Mouse (Mus musculus) G1E (cell line): ENCODE measurements at regions not wholly inside any gene's neighbourhood (a gene's known extent, or its start where the extent isn't known, plus 50 kb on each side); places are given as distances from the start of the nearest gene placed in this dataset.

Source experiments
- ATAC-seq: 2 replicates; pipeline ENCODE4 v1.8.0; 2016; ENCODE audit warnings: mild to moderate bottlenecking; ENCODE audit not compliant: insufficient number of reproducible peaks, poor library complexity, low FRiP score, severe bottlenecking; ENCODE audit errors: extremely low read depth
- DNase-seq: peaks from one replicate; pipeline ENCODE4 v3.0.0; 2012; ENCODE audit warnings: low spot score
- H3K27me3 ChIP-seq: 2 replicates; pipeline ENCODE4 v1.6.1; 2012; ENCODE audit warnings: mild to moderate bottlenecking, low read length, inconsistent platforms; ENCODE audit not compliant: insufficient read depth
- H3K36me3 ChIP-seq: replicated peaks from 2 replicates; pipeline ENCODE3; 2012; ENCODE audit warnings: mild to moderate bottlenecking, inconsistent platforms
- H3K4me1 ChIP-seq: 2 replicates; pipeline ENCODE4 v1.6.1; 2012; ENCODE audit warnings: low read depth, low read length, inconsistent platforms, mixed read lengths; ENCODE audit not compliant: insufficient read depth
- H3K4me3 ChIP-seq: 2 replicates; pipeline ENCODE4 v1.5.1; 2012; ENCODE audit warnings: low read depth, mild to moderate bottlenecking, inconsistent platforms, low read length, moderate library complexity, mixed read lengths
- H3K9me3 ChIP-seq: replicated peaks from 2 replicates; pipeline ENCODE4 v1.6.1; 2012; ENCODE audit warnings: inconsistent platforms
- CTCF ChIP-seq: IDR thresholded peaks from 2 replicates; pipeline ENCODE4 v1.5.1; 2012; ENCODE audit warnings: low read depth, low read length, inconsistent platforms, mixed read lengths
- GATA1 ChIP-seq: IDR thresholded peaks from 2 replicates; pipeline ENCODE4 v1.6.1; 2012; ENCODE audit warnings: borderline replicate concordance, low read length, inconsistent platforms, mixed read lengths
- GATA2 ChIP-seq: IDR thresholded peaks from 2 replicates; pipeline ENCODE4 v1.6.1; 2012; ENCODE audit warnings: low read depth, low read length, inconsistent platforms, borderline replicate concordance
- POLR2AphosphoS5 ChIP-seq: IDR thresholded peaks from 2 replicates; pipeline ENCODE4 v1.6.1; 2012; ENCODE audit warnings: low read depth, low read length, inconsistent platforms; ENCODE audit not compliant: insufficient replicate concordance
- TAL1 ChIP-seq: conservative IDR thresholded peaks from 2 replicates; pipeline ENCODE4 v1.6.1; 2012; ENCODE audit warnings: low read depth, low read length, inconsistent platforms, mixed read lengths

DNA sequence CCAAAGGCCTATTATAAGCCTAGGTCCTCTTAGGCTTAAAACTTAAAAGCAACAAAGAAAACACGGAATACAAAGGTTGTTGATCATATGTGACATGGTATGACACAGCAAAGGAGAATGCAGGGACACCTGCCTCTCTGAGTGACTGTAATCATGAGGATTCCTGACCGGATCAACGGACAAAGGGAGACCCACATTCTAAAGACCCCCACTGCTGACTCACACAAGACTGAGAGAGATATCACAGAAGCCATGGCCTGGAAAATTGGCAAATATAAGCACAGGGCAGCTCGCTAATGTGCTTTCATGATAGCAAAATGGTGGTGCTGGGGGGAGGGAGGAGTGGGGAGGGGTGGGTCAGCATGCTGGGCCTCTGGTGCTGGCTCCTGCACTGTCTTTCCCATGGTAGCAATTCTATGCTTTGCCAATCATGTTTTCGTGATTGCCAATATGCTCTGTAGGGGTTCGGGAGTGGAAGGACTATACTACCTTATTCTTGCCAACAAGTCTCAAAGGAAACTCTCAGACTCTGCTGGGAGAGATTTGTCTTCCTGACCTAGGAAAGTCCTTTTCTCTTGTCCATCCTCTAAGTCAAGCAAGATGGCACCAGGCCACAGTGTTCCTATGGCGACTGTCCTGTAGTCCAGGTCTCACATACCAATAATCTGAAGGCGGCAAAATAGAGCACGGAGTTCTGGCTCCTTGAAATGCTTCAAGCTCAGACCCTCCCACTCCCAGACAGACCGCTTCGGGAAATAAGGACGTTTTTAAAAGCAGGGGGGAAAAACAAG is 110.5 kb upstream of the Nav3 start:
- no peaks in the 10 kb centered on the region for H3K27me3 ChIP-seq
- DNase-seq (no peak), ATAC-seq (no peak)
- H3K4me3 ChIP-seq = no peak overlapping the region
- no peaks in the 10 kb centered on the region for H3K36me3 ChIP-seq
- TF ChIP-seq POLR2AphosphoS5 (no peak), CTCF (no peak), TAL1 (no peak), GATA2 (no peak), GATA1 (no peak)
- no peaks in the 10 kb centered on the region for H3K4me1 ChIP-seq
- H3K9me3 ChIP-seq = peaks cover 22% of the 10 kb centered on the region

DNA sequence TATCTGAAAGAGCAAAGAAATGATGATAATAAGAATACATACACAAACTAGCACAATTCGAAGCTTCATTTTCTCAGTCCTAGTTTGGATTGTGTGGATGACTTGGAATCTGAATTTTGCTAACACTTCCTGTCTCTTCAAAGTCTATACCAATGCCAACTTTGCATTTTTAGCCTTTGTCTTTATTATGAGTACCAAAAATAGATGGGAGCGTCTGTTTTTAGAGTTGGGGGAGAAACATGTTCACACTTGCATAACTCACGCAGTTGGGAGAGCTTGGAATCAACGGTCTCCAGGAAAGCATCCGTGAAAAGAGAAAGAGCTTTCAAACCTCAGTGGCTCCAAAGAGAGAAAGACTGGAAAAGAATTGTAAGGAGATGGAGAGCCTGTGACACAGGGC is 114.5 kb upstream of the Nav3 start:
- peaks cover 19% of the 10 kb centered on the region for H3K9me3 ChIP-seq
- DNase-seq (no peak), ATAC-seq (no peak)
- H3K4me1 ChIP-seq = no peaks in the 10 kb centered on the region
- no peak for TF ChIP-seq TAL1
- no peak for TF ChIP-seq GATA2
- no peak for TF ChIP-seq GATA1
- no peak for TF ChIP-seq POLR2AphosphoS5
- TF ChIP-seq CTCF = no peak
- no peaks in the 10 kb centered on the region for H3K36me3 ChIP-seq
- H3K4me3 ChIP-seq = no peak overlapping the region
- H3K27me3 ChIP-seq = no peaks in the 10 kb centered on the region

DNA sequence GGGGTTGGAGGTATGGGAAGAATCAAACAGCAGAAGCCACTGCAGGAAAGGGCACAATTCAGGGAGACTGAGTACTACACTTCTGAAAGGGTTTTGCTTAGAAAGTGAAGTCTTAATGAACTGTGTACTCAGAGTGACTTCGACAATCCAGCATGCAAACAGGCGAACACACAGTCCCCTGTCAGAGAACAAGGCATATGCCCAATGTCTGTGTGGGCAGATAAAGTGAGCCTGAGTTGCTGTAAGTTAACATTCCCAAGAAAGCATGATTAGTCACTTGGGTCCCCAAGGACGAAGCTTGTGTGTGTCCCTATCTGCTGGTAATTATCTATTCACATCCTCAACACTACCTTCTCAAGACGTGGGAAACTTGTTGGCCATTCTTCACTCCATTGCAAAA is 115.2 kb upstream of the Nav3 start:
- Histone ChIP-seq H3K9me3 (peaks cover 19% of the 10 kb centered on the region), H3K27me3 (no peaks in the 10 kb centered on the region), H3K4me1 (no peaks in the 10 kb centered on the region), H3K36me3 (no peaks in the 10 kb centered on the region), H3K4me3 (no peak overlapping the region)
- ATAC-seq (no peak), DNase-seq (no peak)
- TF ChIP-seq CTCF = no peak
- no peak for TF ChIP-seq TAL1
- TF ChIP-seq GATA1 = no peak
- no peak for TF ChIP-seq GATA2
- no peak for TF ChIP-seq POLR2AphosphoS5

DNA sequence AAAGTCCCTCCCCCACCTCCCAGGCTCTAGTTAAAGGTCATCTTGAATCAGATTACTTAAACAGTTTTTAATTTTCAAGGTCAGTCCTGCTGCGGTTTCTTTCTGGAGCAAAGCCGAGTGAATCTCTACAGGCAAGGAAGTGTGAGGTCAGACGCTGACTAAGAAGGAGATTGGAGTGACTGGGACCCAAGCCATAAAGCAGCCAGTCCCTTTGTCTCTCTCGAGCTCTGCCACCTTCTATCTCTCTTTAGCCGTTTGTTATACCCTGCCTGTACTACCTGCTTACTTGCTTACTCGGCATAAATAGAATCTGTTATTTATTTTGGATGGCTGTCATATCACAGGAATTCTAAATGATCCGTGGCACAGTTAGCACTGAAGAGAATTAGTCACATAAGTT is 117.5 kb upstream of the Nav3 start:
- DNase-seq (no peak), ATAC-seq (no peak)
- H3K27me3 ChIP-seq = no peaks in the 10 kb centered on the region
- TF ChIP-seq POLR2AphosphoS5 (no peak), CTCF (no peak), GATA1 (no peak), TAL1 (no peak), GATA2 (no peak)
- no peaks in the 10 kb centered on the region for H3K36me3 ChIP-seq
- no peaks in the 10 kb centered on the region for H3K4me1 ChIP-seq
- H3K9me3 ChIP-seq = peaks cover 11% of the 10 kb centered on the region; the same call in 1 of the 2 replicates
- H3K4me3 ChIP-seq = no peak overlapping the region

DNA sequence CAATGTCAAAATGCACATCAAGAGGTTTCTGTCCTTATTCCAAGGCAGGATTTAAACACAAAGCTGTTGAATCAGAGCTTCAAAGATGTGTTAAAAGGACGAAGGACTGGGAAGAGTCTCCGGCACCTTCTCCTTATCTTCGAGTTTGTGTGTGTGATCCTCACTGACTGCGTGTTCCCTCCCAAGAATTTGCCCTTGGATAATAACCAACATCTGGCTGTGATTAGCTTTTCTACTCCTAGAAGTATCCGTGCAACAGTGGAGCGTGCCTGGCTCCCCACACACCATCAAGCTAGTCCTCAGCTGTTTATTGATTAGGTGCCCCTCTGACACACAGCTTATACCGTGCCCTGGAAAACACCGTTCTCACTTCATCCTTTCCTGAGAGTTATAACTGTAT is 130.0 kb upstream of the Nav3 start:
- TF ChIP-seq TAL1 = no peak
- no peak for TF ChIP-seq GATA1
- no peak for TF ChIP-seq GATA2
- TF ChIP-seq CTCF = no peak
- no peak for TF ChIP-seq POLR2AphosphoS5
- no peak for DNase-seq
- Histone ChIP-seq H3K4me3 (no peak overlapping the region), H3K9me3 (peaks cover 13% of the 10 kb centered on the region), H3K4me1 (no peaks in the 10 kb centered on the region), H3K36me3 (no peaks in the 10 kb centered on the region), H3K27me3 (no peaks in the 10 kb centered on the region)
- no peak for ATAC-seq

DNA sequence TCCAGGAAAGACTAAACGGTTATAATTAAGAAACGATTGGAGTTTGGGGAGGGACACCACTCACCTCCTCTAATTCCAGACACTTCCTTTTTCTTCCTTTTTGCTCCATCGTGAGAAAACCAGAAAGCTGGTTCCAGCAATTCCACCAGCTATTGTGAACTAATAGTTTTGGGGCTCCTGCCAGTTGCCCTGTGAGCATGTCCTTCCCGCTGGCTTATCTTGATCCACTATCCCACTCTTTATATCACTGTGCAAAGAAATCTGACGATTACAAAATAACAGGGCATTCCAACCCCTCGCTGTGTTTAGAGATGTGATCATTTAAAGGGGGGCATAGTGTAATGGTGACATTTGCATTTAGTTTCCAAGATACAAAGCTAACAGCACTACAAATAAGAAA is 130.5 kb upstream of the Nav3 start:
- Histone ChIP-seq H3K4me3 (no peak overlapping the region), H3K9me3 (peaks cover 13% of the 10 kb centered on the region), H3K4me1 (no peaks in the 10 kb centered on the region), H3K27me3 (no peaks in the 10 kb centered on the region), H3K36me3 (no peaks in the 10 kb centered on the region)
- ATAC-seq (no peak), DNase-seq (no peak)
- TF ChIP-seq GATA2 (no peak), POLR2AphosphoS5 (no peak), GATA1 (no peak), CTCF (no peak), TAL1 (no peak)
